Mouse (Mus musculus) lung, postnatal 0 days (tissue): Measurements from ENCODE around the gene Avpi1. TPM values are rescaled to one million over a fixed set of nuclear protein-coding genes. Genes with fewer than 3 reads are reported as not detected.

Experiments
- ATAC-seq: fragments of 200-750 bp; cut with Nextera tagmentation; 2 replicates; pipeline ENCODE4 v1.8.0; 2017; ENCODE audit warnings: moderate library complexity
- DNase-seq: peaks from one replicate; pipeline ENCODE4 v3.0.0-alpha.2; 2016; ENCODE audit warnings: low spot score
- H3K27ac ChIP-seq: fragments of 300-500 bp; sonication (generic); 2 replicates; pipeline ENCODE4 v1.5.1; 2014; ENCODE audit warnings: antibody characterized with exemption, mild to moderate bottlenecking, low read length, mixed read lengths
- H3K27me3 ChIP-seq: fragments of 300-500 bp; sonication (generic); replicated peaks from 2 replicates; pipeline ENCODE4 v1.6.1; 2014; ENCODE audit warnings: low read length, mixed read lengths; ENCODE audit not compliant: insufficient read depth
- H3K36me3 ChIP-seq: fragments of 300-500 bp; sonication (generic); 2 replicates; pipeline ENCODE4 v1.6.1; 2014; ENCODE audit warnings: low read length, mixed read lengths; ENCODE audit not compliant: insufficient read depth
- H3K4me1 ChIP-seq: fragments of 300-500 bp; sonication (generic); 2 replicates; pipeline ENCODE4 v1.6.1; 2014; ENCODE audit warnings: antibody characterized with exemption, low read depth, low read length, mixed read lengths; ENCODE audit not compliant: insufficient read depth
- H3K4me2 ChIP-seq: fragments of 300-500 bp; sonication (generic); replicated peaks from 2 replicates; pipeline ENCODE4 v1.6.1; 2014; ENCODE audit warnings: low read depth, mild to moderate bottlenecking, low read length, moderate library complexity, mixed read lengths
- H3K4me3 ChIP-seq: fragments of 300-500 bp; sonication (generic); 2 replicates; pipeline ENCODE4 v1.5.1; 2014; ENCODE audit warnings: low read depth, low read length
- H3K9ac ChIP-seq: fragments of 300-500 bp; sonication (generic); replicated peaks from 2 replicates; pipeline ENCODE4 v1.6.1; 2014; ENCODE audit warnings: low read depth, mild to moderate bottlenecking
- H3K9me3 ChIP-seq: fragments of 300-500 bp; sonication (generic); 2 replicates; pipeline ENCODE4 v1.6.1; 2016; ENCODE audit warnings: low read length, mixed read lengths
- CTCF ChIP-seq: IDR thresholded peaks from 2 replicates; pipeline ENCODE4 v1.5.1; 2016; ENCODE audit warnings: antibody characterized with exemption, mild to moderate bottlenecking
- EP300 ChIP-seq: IDR thresholded peaks from 2 replicates; pipeline ENCODE4 v1.6.1; 2016; ENCODE audit warnings: antibody characterized with exemption, mild to moderate bottlenecking, control low read depth
- WGBS: fragments of 180-500 bp; shearing (Covaris S2); extraction: QIAGEN DNeasy Blood & Tissue Kit; methylation state at CpG from one replicate; pipeline ENCODE4 v1.1.7; 2014; 5-methylcytosine and 5-hydroxymethylcytosine counted together
- polyA plus RNA-seq: library from polyadenylated mRNA; unstranded; fragments of >200 nt; fragmentation: Nextera tagmentation; extraction: Ambion mirVana; gene quantifications from 2 replicates; pipeline ENCODE4 v1.2.1, GENCODE M21; 2015

The Avpi1 gene
- polyA plus RNA-seq, 1 experiment from 2014 or later, result 135 TPM

GRCm38 (mm10) chr19:42075051-42075450, 53.8 kb downstream of the Avpi1 start:
- Histone ChIP-seq H3K4me3 (no peak overlapping the region), H3K4me1 (no peaks in the 10 kb centered on the region), H3K27me3 (no peaks in the 10 kb centered on the region), H3K27ac (no peak overlapping the region), H3K4me2 (no peak overlapping the region), H3K9ac (no peak overlapping the region), H3K36me3 (no peaks in the 10 kb centered on the region), H3K9me3 (no peaks in the 10 kb centered on the region)
- whole genome bisulfite sequencing, result 82% methylated on average over 2 of the region's 2 CpGs
- no peak for TF ChIP-seq EP300
- no peak for TF ChIP-seq CTCF
- DNase-seq, result no peak
- no peak for ATAC-seq

Other genes with a start within 250 kb of the Avpi1 start
- 2.7 and 2.9 TPM in 2 replicates for gene Rrp12, start 232.9 kb downstream of the Avpi1 start, polyA plus RNA-seq
- 152 TPM in 2 replicates for gene Pgam1, start 217.1 kb downstream of the Avpi1 start, polyA plus RNA-seq
- 43.4 and 45.2 TPM in 2 replicates for gene Exosc1, start 195.6 kb downstream of the Avpi1 start, polyA plus RNA-seq
- 46.9 and 55.1 TPM in 2 replicates for gene Zdhhc16, start 195.6 kb downstream of the Avpi1 start, polyA plus RNA-seq
- 12.8 and 16.5 TPM in 2 replicates for gene Mms19, start 147.9 kb downstream of the Avpi1 start, polyA plus RNA-seq
- gene Ubtd1, start 147.3 kb downstream of the Avpi1 start, polyA plus RNA-seq, result 21.3 and 23.2 TPM in 2 replicates
- 0.53 and 0.62 TPM in 2 replicates for gene Ankrd2, start 93.1 kb downstream of the Avpi1 start, polyA plus RNA-seq
- 4.9 and 6.4 TPM in 2 replicates for gene Hoga1, start 83.4 kb downstream of the Avpi1 start, polyA plus RNA-seq
- 0.10 and 0.14 TPM in 2 replicates for gene 4933411K16Rik, start 76.8 kb downstream of the Avpi1 start, polyA plus RNA-seq
- 5.5 and 5.8 TPM in 2 replicates for gene Morn4, start 42.7 kb downstream of the Avpi1 start, polyA plus RNA-seq
- gene Pi4k2a, start 38.6 kb downstream of the Avpi1 start, polyA plus RNA-seq, result 24.2 and 24.6 TPM in 2 replicates
- gene Marveld1, start 18.3 kb upstream of the Avpi1 start, polyA plus RNA-seq, result 23.0 and 23.1 TPM in 2 replicates
- 25.3 and 27.7 TPM in 2 replicates for gene Zfyve27, start 34.9 kb upstream of the Avpi1 start, polyA plus RNA-seq
- 0.18 TPM in 1 of 2 replicates, not detected in the other for gene Sfrp5, start 73.2 kb upstream of the Avpi1 start, polyA plus RNA-seq
- gene Golga7b, start 118.5 kb upstream of the Avpi1 start, polyA plus RNA-seq, result 0.06 TPM in 1 of 2 replicates, not detected in the other